Mouse (Mus musculus) CD4-positive helper T cell, adult 2 months (primary cell): ENCODE data around the gene Slc35e1.
A peak's percentile ranks its signal among the peaks of the same experiment; 100 is the strongest.

Source experiments
- DNase-seq: peaks from one replicate; pipeline ENCODE4 v3.0.0-alpha.2; 2012; ENCODE audit warnings: low read depth, missing footprints, low spot score

Slc35e1 gene

GRCm38 (mm10) chr8:72491680-72492621 lies at the start of gene Slc35e1:
Slc35e1 (minus strand) TSS chr8:72492614.
- DNase-seq, result peak; percentile 84

- peak; percentile 21 for DNase-seq
Observed at GRCm38 (mm10) chr8:72539234-72539633, 46.8 kb upstream of the Slc35e1 start.

DNA sequence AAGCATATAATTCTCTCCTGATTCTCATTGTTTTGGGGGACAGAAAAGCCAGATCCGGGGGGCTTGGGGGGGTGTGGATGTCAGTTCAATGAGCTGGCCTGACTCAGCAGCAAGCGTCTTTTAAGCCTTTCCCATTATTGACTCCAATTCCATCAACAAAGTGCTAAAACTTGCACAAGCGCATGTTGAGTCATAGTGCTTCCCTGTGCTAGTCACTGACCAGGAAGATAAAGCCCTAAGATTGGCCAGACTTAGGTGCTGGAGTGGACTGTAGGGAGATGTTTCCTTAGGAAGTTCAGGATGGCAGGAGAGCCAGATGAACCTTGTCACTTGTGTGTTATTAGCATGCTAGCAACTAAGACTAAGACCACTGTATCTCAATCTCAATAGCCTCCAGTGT lies 42.5 kb upstream of the Slc35e1 start:
- DNase-seq, result no peak

- no peak for DNase-seq
Observed at GRCm38 (mm10) chr8:72532103-72532502, 39.7 kb upstream of the Slc35e1 start.

DNA sequence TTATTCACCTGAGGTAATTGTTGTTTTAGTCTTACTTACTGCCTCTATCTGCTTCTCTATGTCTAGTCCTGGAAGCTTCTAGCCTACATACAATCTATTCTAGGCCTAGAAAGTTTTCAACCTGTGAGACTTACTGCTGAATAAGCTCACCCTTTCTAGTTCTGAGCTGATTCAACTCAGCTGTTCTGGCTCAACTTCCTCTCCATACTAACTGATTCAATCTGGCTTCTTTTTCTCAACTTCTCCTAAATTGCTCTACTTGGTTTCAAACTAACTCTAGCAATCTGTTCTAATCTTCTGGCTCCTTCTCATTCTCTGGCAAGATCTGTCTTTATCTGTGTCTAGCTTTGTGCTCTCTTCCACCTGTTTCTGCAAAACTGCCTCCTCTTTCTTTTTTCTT lies 29.5 kb upstream of the Slc35e1 start:
- no peak for DNase-seq

DNA sequence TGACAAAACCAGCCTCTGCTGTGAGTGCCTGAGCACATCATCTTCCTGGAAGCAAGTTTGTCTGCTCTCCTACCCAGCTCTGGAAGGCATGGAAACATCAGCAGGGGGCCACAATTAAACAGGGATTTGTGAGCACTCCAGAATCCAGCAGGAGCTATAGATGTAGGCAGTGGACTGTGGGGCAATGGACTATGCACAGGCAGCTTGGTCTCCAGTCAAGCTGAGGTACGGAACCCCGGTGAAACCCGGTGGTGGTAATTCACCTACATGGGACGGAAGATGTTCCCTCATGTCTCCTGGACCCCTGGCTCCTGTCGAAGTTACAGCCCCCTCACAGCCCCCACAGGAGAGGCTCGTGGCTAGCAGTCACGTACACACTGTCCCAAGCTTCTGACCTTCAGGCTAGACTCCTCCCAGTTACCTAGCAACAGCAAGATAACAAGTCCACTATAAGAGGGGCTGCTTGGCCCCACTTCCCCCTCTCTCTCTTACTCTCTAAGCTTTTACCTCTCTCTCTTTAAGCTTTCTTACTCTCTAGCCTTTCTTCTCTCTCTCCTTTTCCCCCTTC lies 25.1 kb upstream of the Slc35e1 start:
- DNase-seq, result no peak

GRCm38 (mm10) chr8:72513158-72513557 lies 20.7 kb upstream of the Slc35e1 start:
- no peak for DNase-seq

GRCm38 (mm10) chr8:72512648-72513047 lies 20.2 kb upstream of the Slc35e1 start:
- no peak for DNase-seq

GRCm38 (mm10) chr8:72507505-72507904 lies 15.1 kb upstream of the Slc35e1 start:
- DNase-seq, result no peak

- no peak for DNase-seq
Observed at GRCm38 (mm10) chr8:72504637-72505314, 12.4 kb upstream of the Slc35e1 start.

DNA sequence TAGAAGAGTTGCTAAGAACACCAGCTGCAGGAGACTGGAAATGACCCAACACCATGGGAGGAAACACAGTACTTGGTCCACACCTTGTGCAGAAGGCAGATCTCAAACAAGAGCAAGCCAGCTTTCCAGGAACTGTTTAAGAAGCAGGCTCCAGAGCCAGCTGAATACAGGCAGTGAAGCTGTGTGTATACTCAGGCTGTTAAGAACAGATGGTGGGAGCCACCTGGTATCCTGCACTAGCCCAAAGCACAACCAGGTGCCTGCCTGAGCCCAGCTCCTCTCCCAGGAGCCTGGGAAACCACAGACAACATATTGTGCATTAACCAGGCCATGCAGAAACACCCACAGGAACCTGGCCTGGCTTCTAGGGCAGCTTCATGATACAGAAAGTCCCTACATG lies 11.7 kb upstream of the Slc35e1 start:
- no peak for DNase-seq

- no peak for DNase-seq
Observed at GRCm38 (mm10) chr8:72500521-72500931, 8.1 kb upstream of the Slc35e1 start.

DNA sequence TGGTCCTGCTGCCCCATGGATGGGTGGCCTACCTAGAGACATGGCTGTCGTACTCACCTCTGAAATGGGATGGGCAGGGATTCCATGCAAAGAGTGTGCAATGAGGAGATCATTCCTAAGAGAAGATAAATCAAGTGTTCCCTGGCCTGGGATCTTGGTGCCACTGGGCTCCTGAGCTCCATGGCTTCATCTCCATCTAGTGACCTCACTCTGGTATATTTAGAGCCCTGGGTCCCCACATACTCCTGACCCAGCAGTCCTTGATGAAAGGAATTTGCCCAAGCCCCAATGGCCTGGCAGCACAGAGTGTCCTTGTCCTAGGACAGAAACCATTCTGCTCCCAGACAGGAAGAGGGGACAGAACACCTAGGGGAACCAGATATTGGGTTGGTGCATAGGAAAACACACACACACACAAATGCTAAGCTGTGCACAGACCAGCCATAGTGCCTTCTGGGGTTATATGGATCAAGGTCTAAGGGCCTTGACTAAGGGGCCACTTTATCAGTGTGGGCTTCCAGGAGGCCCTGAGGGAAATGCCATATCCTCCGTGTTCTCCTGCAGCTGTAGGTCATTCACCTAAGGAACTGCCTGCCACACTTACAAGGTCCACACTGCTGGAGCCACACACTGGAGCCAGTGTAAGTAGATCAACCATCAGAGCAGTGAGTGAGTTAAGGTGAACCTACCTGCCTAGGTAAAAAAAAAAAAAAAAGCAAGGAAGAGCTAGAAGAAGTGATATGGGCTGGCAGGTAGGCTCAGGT lies 7.3 kb upstream of the Slc35e1 start:
- no peak for DNase-seq

- no peak for DNase-seq
Observed at GRCm38 (mm10) chr8:72498527-72498926, 6.1 kb upstream of the Slc35e1 start.

- DNase-seq, result no peak
Observed at GRCm38 (mm10) chr8:72497911-72498310, 5.5 kb upstream of the Slc35e1 start.

- DNase-seq, result no peak
Observed at GRCm38 (mm10) chr8:72496217-72496616, 3.8 kb upstream of the Slc35e1 start.

- DNase-seq, result no peak
Observed at GRCm38 (mm10) chr8:72495411-72496111, 3.1 kb upstream of the Slc35e1 start.

DNA sequence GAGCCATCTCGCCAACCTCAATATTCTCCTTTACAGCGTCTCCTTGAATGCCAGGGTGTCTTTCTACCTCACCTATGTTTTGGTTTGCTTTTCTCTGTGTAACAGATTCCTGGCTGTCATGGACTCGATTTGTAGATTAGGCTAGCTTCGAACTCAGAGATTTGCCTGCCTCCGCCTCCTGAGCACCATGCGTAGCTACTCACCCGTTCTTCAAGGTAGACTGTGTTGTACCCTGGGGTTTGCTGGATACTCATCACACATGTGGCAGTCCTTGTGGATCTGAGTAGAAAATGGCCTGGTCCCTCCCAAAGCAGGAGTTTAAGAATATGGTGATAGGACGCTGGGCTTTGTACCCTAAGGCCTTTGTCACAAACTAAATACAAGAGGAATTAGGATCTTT lies 967 bp upstream of the Slc35e1 start:
- DNase-seq, result no peak

- peak; percentile 100 for DNase-seq
Observed at GRCm38 (mm10) chr8:72492622-72493081, 238 bp upstream of the Slc35e1 start.

- no peak for DNase-seq
Observed at GRCm38 (mm10) chr8:72491017-72491416, 1.4 kb downstream of the Slc35e1 start.

- DNase-seq, result no peak
Observed at GRCm38 (mm10) chr8:72487014-72487413, 5.4 kb downstream of the Slc35e1 start.
